Mouse (Mus musculus): Measurements from ENCODE around the gene Cluap1.

Cluap1 gene

GRCm38 (mm10) chr16:3908537-3909111, at the start of gene Cluap1, which contains the start of gene 1700037C18Rik:
TSS of gene Cluap1 (plus strand) at chr16:3908801.
TSS of gene 1700037C18Rik (minus strand) at chr16:3908689.
- peak; percentile 94 to 95 for DNase-seq

GRCm38 (mm10) chr16:3859254-3859653, 49.3 kb upstream of the Cluap1 start:
- no peak for DNase-seq

- DNase-seq, result no peak
These were observed 36.8 kb upstream of the Cluap1 start for GRCm38 (mm10) chr16:3871815-3872214.

- peak; percentile 93 to 96 for DNase-seq
These were observed 36.2 kb upstream of the Cluap1 start, which contains the start of gene Naa60 for GRCm38 (mm10) chr16:3872216-3873047. TSS of gene Naa60 (plus strand) at chr16:3872375.

GRCm38 (mm10) chr16:3876346-3876745, 32.3 kb upstream of the Cluap1 start:
- no peak for DNase-seq

GRCm38 (mm10) chr16:3884201-3885064, 24.2 kb upstream of the Cluap1 start, which contains the start of the genes Zfp597 and Gm20695:
TSS of gene Zfp597 (minus strand) at chr16:3884561.
TSS of gene Gm20695 (plus strand) at chr16:3884648.
- DNase-seq, result peak; percentile 97

- no peak for DNase-seq
These were observed 23.4 kb upstream of the Cluap1 start for GRCm38 (mm10) chr16:3885065-3885670.

GRCm38 (mm10) chr16:3891621-3892295, 16.8 kb upstream of the Cluap1 start:
- DNase-seq, result no peak

- no peak for DNase-seq
These were observed 14.9 kb upstream of the Cluap1 start for GRCm38 (mm10) chr16:3893739-3894138.

GRCm38 (mm10) chr16:3895173-3895792, 13.3 kb upstream of the Cluap1 start:
- peak; percentile 73 to 79 for DNase-seq

GRCm38 (mm10) chr16:3896046-3896445, 12.6 kb upstream of the Cluap1 start:
- DNase-seq, result no peak

GRCm38 (mm10) chr16:3896553-3896952, 12.0 kb upstream of the Cluap1 start:
- DNase-seq, result no peak

GRCm38 (mm10) chr16:3907471-3907870, 1.1 kb upstream of the Cluap1 start:
- no peak for DNase-seq

GRCm38 (mm10) chr16:3909118-3909517, 517 bp downstream of the Cluap1 start:
- DNase-seq, result no peak

GRCm38 (mm10) chr16:3920756-3921155, 12.2 kb downstream of the Cluap1 start:
- no peak for DNase-seq

GRCm38 (mm10) chr16:3923515-3923914, 14.9 kb downstream of the Cluap1 start:
- no peak for DNase-seq

GRCm38 (mm10) chr16:3923966-3924365, 15.4 kb downstream of the Cluap1 start:
- DNase-seq, result no peak

GRCm38 (mm10) chr16:3928582-3928981, 20.0 kb downstream of the Cluap1 start:
- DNase-seq, result no peak

- peak; percentile 38 to 51 for DNase-seq
These were observed 20.6 kb downstream of the Cluap1 start for GRCm38 (mm10) chr16:3929151-3929550.

- no peak for DNase-seq
These were observed 24.9 kb downstream of the Cluap1 start for GRCm38 (mm10) chr16:3933536-3933935.

- DNase-seq, result no peak
These were observed 25.5 kb downstream of the Cluap1 start for GRCm38 (mm10) chr16:3934091-3934490.

- DNase-seq, result no peak
These were observed 26.1 kb downstream of the Cluap1 start for GRCm38 (mm10) chr16:3934701-3935100.
